Mouse (Mus musculus): Measurements from ENCODE around the gene Lgsn.

Lgsn gene

GRCm38 (mm10) chr1:31176101-31176500 is at the start of gene Lgsn:
TSS of gene Lgsn (plus strand) at chr1:31176401.
- no peak for DNase-seq (ENCODE audit: low spot score)

DNA sequence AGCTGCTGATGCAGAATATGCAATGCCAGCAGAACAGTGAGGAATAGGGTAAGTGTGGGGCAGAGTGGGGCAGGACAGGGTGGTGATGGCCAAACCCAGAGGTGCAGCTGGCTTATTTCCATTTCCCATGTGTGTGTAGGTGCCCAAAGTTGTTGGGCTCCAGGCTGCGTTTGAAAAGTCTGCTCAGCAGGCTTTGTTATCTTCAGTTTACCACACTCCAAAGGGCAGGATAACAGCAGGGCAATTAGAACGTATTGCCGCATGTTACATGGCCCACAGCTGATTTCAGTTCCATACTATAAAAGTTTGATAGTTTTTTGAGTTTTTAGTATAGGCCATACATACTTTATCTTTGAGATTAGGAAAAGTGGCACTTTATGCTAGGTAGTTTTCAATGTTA is 37.8 kb upstream of the Lgsn start:
- DNase-seq (ENCODE audit: low spot score) = no peak

GRCm38 (mm10) chr1:31142288-31143094 is 33.7 kb upstream of the Lgsn start:
- no peak for DNase-seq (ENCODE audit: low spot score)

DNA sequence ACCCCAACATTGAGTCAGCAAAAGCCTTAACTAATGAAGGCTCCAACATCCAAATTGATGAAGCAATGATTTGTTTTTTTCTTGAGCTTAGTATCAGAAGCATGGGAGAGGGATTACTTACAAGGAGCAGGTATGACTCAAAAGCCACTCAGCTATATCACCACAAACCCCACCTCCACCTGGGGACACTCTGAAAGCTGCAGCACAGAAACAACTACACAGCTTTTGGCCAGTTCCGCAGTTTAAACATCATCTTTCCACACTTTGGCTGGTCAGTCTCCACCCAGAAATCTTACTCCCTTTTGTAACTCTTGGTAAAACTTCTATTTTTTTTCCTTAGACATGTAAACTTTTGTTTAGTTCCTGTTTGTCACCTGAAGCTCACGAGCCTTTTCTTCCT is 32.6 kb upstream of the Lgsn start:
- DNase-seq (ENCODE audit: low spot score) = no peak

- no peak for DNase-seq (ENCODE audit: low spot score)
Observed at GRCm38 (mm10) chr1:31149671-31150070, 26.5 kb upstream of the Lgsn start.

DNA sequence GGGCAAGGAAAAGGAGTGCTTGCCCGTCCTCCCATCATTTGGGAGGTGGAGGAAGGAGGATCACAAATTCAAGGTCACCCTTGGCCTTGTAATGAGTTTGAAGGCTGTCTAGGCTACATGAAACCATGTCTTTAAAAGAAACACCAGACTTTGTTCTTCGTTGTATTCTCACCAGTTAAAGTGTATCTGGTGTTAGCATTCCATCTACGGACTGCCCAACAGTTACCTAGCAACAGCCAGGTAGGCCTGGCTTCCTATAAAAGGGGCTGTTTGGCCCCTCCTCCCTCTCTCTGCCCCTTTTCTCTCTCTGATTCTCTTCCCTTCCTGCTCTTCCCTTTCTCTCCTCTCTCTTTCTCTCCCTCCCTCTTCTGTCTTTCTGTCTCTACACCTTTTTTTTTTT is 25.7 kb upstream of the Lgsn start:
- no peak for DNase-seq (ENCODE audit: low spot score)

- DNase-seq (ENCODE audit: low spot score) = no peak
Observed at GRCm38 (mm10) chr1:31152799-31153426, 23.3 kb upstream of the Lgsn start.

DNA sequence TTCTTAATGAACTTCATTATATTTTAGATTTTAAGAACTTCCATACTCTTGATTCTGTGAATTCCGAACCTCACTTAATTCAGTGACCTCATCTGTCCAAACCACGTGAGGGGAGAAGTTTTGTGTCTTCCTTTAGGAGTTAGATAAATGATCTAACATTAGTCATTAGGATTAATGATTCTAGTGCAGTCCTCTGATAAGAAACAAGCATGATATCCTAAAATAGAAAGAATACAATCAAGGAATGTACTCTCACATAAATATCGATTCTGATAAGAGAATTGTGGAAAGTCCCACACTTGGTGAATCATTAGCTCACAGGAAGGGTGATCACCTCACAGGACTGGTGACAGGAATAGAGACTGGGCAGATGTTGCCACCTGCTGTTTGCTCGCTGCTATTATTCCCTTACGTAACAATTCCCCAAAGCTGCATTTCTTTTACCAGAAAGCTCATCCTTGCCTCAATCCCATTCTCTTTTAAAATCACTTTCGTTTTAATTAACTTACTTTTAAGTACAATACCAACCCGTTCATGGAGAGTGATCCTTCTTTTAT is 22.3 kb upstream of the Lgsn start:
- DNase-seq (ENCODE audit: low spot score) = peak; percentile 69

GRCm38 (mm10) chr1:31156185-31156584 is 20.0 kb upstream of the Lgsn start:
- DNase-seq (ENCODE audit: low spot score) = no peak

GRCm38 (mm10) chr1:31156884-31157283 is 19.3 kb upstream of the Lgsn start:
- DNase-seq (ENCODE audit: low spot score) = no peak

DNA sequence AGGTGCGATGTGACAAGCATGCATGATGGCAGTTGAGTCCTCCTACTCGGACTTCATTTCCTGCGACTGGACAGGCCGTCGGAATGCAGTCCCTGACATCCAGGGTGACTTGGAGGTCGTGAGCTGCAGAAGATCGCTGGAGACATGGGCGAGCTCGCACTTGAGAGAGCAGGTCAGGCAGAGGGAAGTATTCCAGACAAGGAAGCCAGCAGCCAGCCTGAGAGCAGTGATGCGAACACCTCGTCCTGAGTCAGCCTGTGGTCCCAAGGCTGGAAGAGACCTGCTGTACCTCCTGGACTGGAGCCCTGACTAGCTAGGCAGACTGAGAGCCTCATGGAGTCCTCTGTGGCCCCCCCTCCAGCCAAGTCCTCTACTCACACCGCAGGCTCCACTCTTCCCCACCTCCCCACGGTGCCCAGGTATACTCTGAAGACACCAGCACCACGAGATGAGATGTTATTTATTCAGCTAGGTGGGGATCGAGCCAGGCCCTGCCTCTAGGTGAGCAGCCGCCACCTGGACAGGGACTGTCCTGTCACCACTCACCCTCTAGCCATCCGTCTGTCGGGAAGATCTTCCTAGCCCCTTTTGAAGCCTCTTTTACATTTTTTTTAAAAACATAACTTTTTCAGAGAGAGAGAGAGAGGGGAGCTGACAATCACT is 11.5 kb upstream of the Lgsn start:
- no peak for DNase-seq (ENCODE audit: low spot score)

DNA sequence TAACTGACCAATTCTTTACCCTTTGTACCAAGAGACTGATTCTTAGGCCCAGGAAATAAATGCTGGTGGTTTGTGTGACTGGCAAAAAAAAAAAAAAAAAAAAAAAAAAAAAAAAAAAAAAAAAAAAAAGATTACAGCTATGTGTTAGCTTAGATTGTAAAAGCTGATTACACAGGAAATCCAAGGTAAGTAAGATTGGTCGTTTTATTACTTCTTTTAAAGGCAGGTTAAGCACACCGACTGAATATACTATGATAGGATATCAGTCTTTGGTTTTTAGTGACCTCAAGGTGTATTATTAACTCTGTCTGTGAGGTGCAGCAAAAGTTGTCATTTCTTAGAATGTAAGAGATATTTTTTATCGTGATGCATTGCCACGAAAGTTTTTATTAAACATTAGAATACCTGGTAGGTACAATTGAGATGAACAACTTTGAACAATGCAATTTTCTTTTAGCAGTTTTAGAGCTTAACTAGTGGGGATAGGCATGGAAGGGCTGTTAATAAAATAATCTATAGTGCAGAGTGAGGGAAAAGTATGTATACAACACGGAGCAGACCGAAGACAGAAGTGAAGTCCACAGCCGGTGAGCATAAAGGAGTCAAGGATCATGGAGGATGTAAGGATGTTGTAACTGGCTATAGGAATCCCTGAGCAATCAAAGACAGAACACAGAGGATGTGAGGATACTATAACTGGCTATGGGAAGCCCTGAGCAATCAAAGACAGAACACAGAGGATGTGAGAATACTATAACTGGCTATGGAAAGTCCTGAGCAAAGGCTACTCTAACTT is 10.7 kb upstream of the Lgsn start:
- DNase-seq (ENCODE audit: low spot score) = no peak

- DNase-seq (ENCODE audit: low spot score) = no peak
Observed at GRCm38 (mm10) chr1:31175401-31175800, 800 bp upstream of the Lgsn start.

DNA sequence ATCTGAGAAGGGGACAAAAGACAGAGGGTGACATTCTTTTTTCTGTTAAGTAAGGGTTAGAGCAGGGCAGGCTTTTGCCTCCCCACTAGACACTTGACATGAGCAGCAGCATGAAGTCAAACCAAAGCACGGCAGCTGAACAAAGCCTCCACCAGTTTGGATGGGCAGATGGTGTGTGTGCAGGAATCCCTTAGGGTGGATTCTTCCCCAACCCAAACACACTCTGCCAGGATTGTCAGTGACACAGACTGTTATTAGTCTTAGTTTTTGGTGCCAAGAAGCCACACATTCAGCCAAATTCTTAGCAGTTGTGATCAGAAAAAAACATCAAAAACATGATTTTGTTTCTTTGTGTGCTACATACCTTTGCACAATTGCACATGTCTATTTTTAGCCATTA is 2.1 kb downstream of the Lgsn start:
- no peak for DNase-seq (ENCODE audit: low spot score)

DNA sequence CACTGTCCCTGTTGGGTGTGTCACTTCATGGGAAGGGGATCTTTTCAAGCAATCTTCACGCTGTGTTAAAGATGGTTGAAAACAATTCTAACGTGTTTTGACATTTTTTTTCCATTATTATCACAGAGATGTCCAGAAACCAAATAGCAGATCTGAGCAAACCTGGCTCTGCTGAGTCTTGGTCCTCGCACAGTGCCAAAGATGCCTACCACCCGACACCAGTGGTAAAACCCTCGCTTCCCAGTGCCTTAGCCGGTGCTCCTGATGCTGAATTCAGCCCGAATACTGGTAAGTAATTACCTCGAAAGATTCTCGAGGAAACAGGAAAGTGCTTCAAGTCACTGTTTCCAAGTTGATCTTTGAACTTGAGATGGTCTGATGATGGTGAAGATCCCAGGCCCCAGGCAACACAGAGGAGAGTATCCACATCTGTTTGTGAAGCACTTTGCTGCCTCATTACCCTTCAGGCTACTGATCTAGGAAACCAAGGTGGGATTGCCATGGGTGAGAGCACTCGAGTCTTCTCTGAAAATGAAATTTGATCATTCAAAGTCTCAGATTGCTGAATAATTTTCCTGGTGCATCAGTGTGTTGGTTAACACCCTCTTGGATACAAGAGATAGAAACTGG is 14.2 kb downstream of the Lgsn start:
- DNase-seq (ENCODE audit: low spot score) = no peak

DNA sequence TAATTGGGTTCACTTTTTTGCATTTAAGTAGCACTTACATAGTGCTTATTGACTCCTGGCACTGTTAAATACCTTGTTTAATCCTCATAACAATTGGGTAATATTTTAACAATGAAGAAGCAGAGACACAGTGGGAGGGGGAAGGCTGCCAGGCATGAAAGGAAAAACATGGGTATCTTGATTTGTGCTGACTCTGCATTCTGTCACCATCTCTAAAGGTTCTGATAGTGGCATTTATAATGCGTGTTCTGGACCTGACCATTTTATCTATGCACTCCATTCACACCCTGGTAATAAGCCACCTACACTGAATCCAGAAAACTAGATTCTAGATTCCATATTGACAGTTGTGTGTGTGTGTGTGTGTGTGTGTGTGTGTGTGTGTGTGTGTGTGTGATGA is 19.4 kb downstream of the Lgsn start:
- no peak for DNase-seq (ENCODE audit: low spot score)

- DNase-seq (ENCODE audit: low spot score) = no peak
Observed at GRCm38 (mm10) chr1:31196959-31197358, 20.8 kb downstream of the Lgsn start.

DNA sequence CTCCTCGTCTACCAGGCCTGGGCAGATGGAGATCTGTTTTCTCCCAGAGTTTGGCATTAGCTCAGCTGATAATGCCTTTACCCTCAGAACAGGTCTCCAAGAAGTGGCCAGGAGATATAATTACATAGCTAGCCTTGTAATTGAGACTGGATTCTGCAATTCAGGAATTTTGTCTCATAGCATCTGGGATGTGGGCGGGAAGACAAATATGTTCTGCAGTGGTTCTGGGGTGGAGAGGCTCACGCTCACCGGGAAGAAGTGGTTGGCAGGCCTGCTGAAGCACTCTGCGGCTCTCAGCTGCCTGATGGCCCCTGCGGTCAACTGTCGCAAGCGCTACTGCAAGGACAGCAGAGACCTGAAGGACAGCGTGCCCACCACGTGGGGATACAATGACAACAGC is 27.6 kb downstream of the Lgsn start:
- DNase-seq (ENCODE audit: low spot score) = peak; percentile 17

- no peak for DNase-seq (ENCODE audit: low spot score)
Observed at GRCm38 (mm10) chr1:31205346-31205745, 29.1 kb downstream of the Lgsn start.

- DNase-seq (ENCODE audit: low spot score) = no peak
Observed at GRCm38 (mm10) chr1:31205770-31206169, 29.6 kb downstream of the Lgsn start.

DNA sequence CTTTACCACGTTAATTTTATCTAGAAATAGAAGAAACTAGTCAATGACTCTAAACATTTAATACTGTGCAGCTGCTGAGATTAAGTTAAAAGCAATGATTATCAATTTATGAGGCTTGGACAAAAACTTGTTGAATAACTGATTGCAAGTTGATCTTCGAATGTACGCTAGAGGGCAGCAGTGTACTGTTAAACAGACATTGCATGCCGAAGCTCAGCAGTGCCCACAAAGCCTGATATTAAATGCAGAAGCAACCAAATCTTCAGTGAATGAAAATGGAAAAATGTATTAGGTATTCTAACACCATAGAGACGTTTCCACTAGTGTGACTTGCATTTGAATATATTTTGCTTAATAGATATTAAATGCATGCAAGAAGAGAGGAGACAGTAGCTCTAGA is 33.9 kb downstream of the Lgsn start:
- DNase-seq (ENCODE audit: low spot score) = peak; percentile 40

DNA sequence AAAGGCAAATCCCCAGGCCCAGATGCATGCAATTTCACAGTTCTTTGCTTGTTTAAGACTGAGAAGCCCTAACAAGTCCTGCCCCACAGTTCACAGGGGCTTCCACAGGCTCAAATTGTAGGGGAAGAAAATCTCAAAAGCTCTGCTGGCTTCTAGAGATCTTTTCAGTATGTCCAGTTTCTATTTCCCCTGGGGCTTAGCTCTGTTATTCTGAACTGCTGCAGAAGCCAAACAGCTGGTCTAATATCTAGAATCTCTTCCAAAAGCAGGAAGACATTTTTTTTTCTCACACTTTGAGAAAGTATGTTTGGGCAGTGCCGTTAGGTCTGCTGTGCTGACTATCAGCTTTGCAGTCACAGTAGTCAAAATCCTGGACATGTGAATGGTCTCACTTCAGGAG is 38.6 kb downstream of the Lgsn start:
- no peak for DNase-seq (ENCODE audit: low spot score)

Measured in left cerebral cortex, adult 11 months (tissue).